Mouse (Mus musculus): ENCODE measurements at regions not wholly inside any gene's neighbourhood (a gene's known extent, or its start where the extent isn't known, plus 50 kb on each side); places are given as distances from the start of the nearest gene placed in this dataset.
A peak's percentile ranks its signal among the peaks of the same experiment; 100 is the strongest.

GRCm38 (mm10) chr11:64579826-64580225 lies 143.4 kb upstream of the F930015N05Rik start:
- DNase-seq (ENCODE audit: low spot score in 2 of 2), result no peak

GRCm38 (mm10) chr11:64586056-64586455 lies 149.6 kb upstream of the F930015N05Rik start:
- no peak for DNase-seq (ENCODE audit: low spot score in 2 of 2)

GRCm38 (mm10) chr11:64587034-64587710 lies 150.7 kb upstream of the F930015N05Rik start:
- DNase-seq (ENCODE audit: low spot score in 2 of 2), result no peak

GRCm38 (mm10) chr11:64587751-64588600 lies 151.5 kb upstream of the F930015N05Rik start:
- no peak for DNase-seq (ENCODE audit: low spot score in 2 of 2)

- no peak for DNase-seq (ENCODE audit: low spot score in 2 of 2)
Observed at GRCm38 (mm10) chr11:64588601-64588989, 152.1 kb upstream of the F930015N05Rik start.

- no peak for DNase-seq (ENCODE audit: low spot score in 2 of 2)
Observed at GRCm38 (mm10) chr11:64589026-64589425, 152.6 kb upstream of the F930015N05Rik start.

- no peak for DNase-seq (ENCODE audit: low spot score in 2 of 2)
Observed at GRCm38 (mm10) chr11:64590091-64590490, 153.6 kb upstream of the F930015N05Rik start.

- DNase-seq (ENCODE audit: low spot score in 2 of 2), result no peak
Observed at GRCm38 (mm10) chr11:64592253-64592652, 155.8 kb upstream of the F930015N05Rik start.

- DNase-seq (ENCODE audit: low spot score in 2 of 2), result no peak
Observed at GRCm38 (mm10) chr11:64597305-64597704, 160.9 kb upstream of the F930015N05Rik start.

GRCm38 (mm10) chr11:64599178-64599577 lies 162.7 kb upstream of the F930015N05Rik start:
- no peak for DNase-seq (ENCODE audit: low spot score in 2 of 2)

GRCm38 (mm10) chr11:64600201-64601102 lies 164.0 kb upstream of the F930015N05Rik start:
- peak; percentile 6 to 10 for DNase-seq (ENCODE audit: low spot score in 2 of 2)

- no peak for DNase-seq (ENCODE audit: low spot score in 2 of 2)
Observed at GRCm38 (mm10) chr11:64609043-64609442, 172.6 kb upstream of the F930015N05Rik start.

- DNase-seq (ENCODE audit: low spot score in 2 of 2), result no peak
Observed at GRCm38 (mm10) chr11:64610724-64611123, 174.3 kb upstream of the F930015N05Rik start.

- no peak for DNase-seq (ENCODE audit: low spot score in 2 of 2)
Observed at GRCm38 (mm10) chr11:64615140-64615539, 178.7 kb upstream of the F930015N05Rik start.

- no peak for DNase-seq (ENCODE audit: low spot score in 2 of 2)
Observed at GRCm38 (mm10) chr11:64618631-64619385, 182.4 kb upstream of the F930015N05Rik start.

- no peak for DNase-seq (ENCODE audit: low spot score in 2 of 2)
Observed at GRCm38 (mm10) chr11:64627180-64627579, 190.7 kb upstream of the F930015N05Rik start.

- no peak for DNase-seq (ENCODE audit: low spot score in 2 of 2)
Observed at GRCm38 (mm10) chr11:64640947-64641346, 204.5 kb upstream of the F930015N05Rik start.

- DNase-seq (ENCODE audit: low spot score in 2 of 2), result no peak
Observed at GRCm38 (mm10) chr11:64643171-64643570, 206.7 kb upstream of the F930015N05Rik start.

- DNase-seq (ENCODE audit: low spot score in 2 of 2), result no peak
Observed at GRCm38 (mm10) chr11:64647938-64648337, 211.5 kb upstream of the F930015N05Rik start.

GRCm38 (mm10) chr11:64650571-64651282 lies 214.3 kb upstream of the F930015N05Rik start:
- DNase-seq (ENCODE audit: low spot score in 2 of 2), result no peak

Data from layer of hippocampus, adult 8-10 months (tissue).